9 mouse cellular contexts compared by ENCODE assay signal in genomic region chr6:117880394-117880838, GRCm38 (mm10). TPM values are rescaled to one million over a fixed set of nuclear protein-coding genes. Genes with fewer than 3 reads are reported as not detected.
DNase-seq lines count a peak whose midpoint lies in the region; ATAC-seq lines count a peak whose summit lies in the region.
"Had no signal": no experiment of that assay in that cellular context is flagged by ENCODE, and none has a peak within 500 bp of the region (broad histone marks: within the 10 kb centered on the region; RNA-seq: fewer than 3 reads in every experiment).

No protein-coding gene starts in this region.

- DNase-seq in gastrocnemius, adult 18-20 months (ENCODE audit: low spot score): peak; percentile 13
- DNase-seq in gastrocnemius, postnatal 4 days (ENCODE audit: low spot score in 2 of 2): no peak
- peak; percentile 34 for DNase-seq in CD4-positive helper T cell, adult 2 months (ENCODE audit: low read depth, low spot score)
- no peak for DNase-seq in layer of hippocampus, adult 9-10 months (ENCODE audit: low spot score)
- DNase-seq in ovary, postnatal 36 days (ENCODE audit: low spot score): no peak
- no peak for DNase-seq in right cerebral cortex, postnatal 25 days

- H3K4me3 ChIP-seq in forebrain, embryonic 16.5 days (replicated peaks; ENCODE audit: low read length): peak overlapping the region; percentile 70
- H3K4me3 ChIP-seq in liver, embryonic 15.5 days (replicated peaks): peak overlapping the region; percentile 72

- no peaks in the 10 kb centered on the region for H3K27me3 ChIP-seq in forebrain, embryonic 16.5 days (replicated peaks; ENCODE audit: control insufficient read depth, insufficient read depth, low read length)
- no peaks in the 10 kb centered on the region for H3K27me3 ChIP-seq in liver, embryonic 15.5 days

- H3K9ac ChIP-seq in forebrain, embryonic 16.5 days (replicated peaks; ENCODE audit: low read depth, low read length): peak overlapping the region; percentile 23; the same call in 1 of the 2 replicates
- H3K9ac ChIP-seq in liver, embryonic 15.5 days: peak overlapping the region; percentile 88

- no peaks in the 10 kb centered on the region for H3K9me3 ChIP-seq in forebrain, embryonic 16.5 days (ENCODE audit: control insufficient read depth, low read length)
- no peaks in the 10 kb centered on the region for H3K9me3 ChIP-seq in liver, embryonic 15.5 days (replicated peaks)

- WGBS in forebrain, embryonic 16.5 days: 26% methylated on average over 3 of the region's 3 CpGs
- WGBS in liver, embryonic 15.5 days (ENCODE audit: insufficient replicate concordance): 28% methylated on average over 3 of the region's 3 CpGs

- H3K4me1 ChIP-seq in forebrain, embryonic 16.5 days (replicated peaks; ENCODE audit: control insufficient read depth, insufficient read depth, low read length): peaks cover 10% of the 10 kb centered on the region
- H3K4me1 ChIP-seq in liver, embryonic 15.5 days (replicated peaks): peaks cover 40% of the 10 kb centered on the region

- H3K27ac ChIP-seq in forebrain, embryonic 16.5 days (ENCODE audit: low read length): no peak overlapping the region; the same call in 1 of the 2 replicates
- peak overlapping the region; percentile 100 for H3K27ac ChIP-seq in liver, embryonic 15.5 days (replicated peaks)

- ATAC-seq in forebrain, embryonic 16.5 days: no peak
- ATAC-seq in liver, embryonic 15.5 days (ENCODE audit: insufficient read depth): no peak

- H3K4me2 ChIP-seq in forebrain, embryonic 16.5 days (ENCODE audit: low read length): peak overlapping the region; percentile 93
- H3K4me2 ChIP-seq in liver, embryonic 15.5 days: peak overlapping the region; percentile 95

- H3K36me3 ChIP-seq in forebrain, embryonic 16.5 days (ENCODE audit: control insufficient read depth, insufficient read depth): no peaks in the 10 kb centered on the region
- no peaks in the 10 kb centered on the region for H3K36me3 ChIP-seq in liver, embryonic 15.5 days (replicated peaks)

RNA-seq across cellular contexts. Expression of gene Zfp239, which starts 18.5 kb away (rescaled TPM):
- 1 to 10 TPM; 1.2 to 1.4 TPM for total RNA-seq in gastrocnemius, adult 18-20 months (2021)
- 1 to 10 TPM in 1 of 2 experiments, under 1 TPM in 1; 0.80 to 1.2 TPM for total RNA-seq in gastrocnemius, postnatal 4 days (2021)
- 18.0 and 18.5 TPM in 2 replicates for polyA plus RNA-seq in forebrain, embryonic 16.5 days (2015; fragmentation: Nextera tagmentation; extraction: Ambion mirVana)
- polyA plus RNA-seq in liver, embryonic 15.5 days (2015; fragmentation: Nextera tagmentation; extraction: Ambion mirVana): 2.0 and 2.4 TPM in 2 replicates

RNA-seq across cellular contexts. Expression of gene Hnrnpf, which starts 19.7 kb away (rescaled TPM):
- 100 to 1,000 TPM in 1 of 2 experiments, 10 to 100 TPM in 1; 83.2 to 106 TPM for total RNA-seq in gastrocnemius, adult 18-20 months (2021)
- total RNA-seq in gastrocnemius, postnatal 4 days (2021): 100 to 1,000 TPM; 299 to 333 TPM
- 366 and 411 TPM in 2 replicates for polyA plus RNA-seq in forebrain, embryonic 16.5 days (2015; fragmentation: Nextera tagmentation; extraction: Ambion mirVana)
- polyA plus RNA-seq in liver, embryonic 15.5 days (2015; fragmentation: Nextera tagmentation; extraction: Ambion mirVana): 476 and 487 TPM in 2 replicates

RNA-seq across cellular contexts. Expression of gene Zfp637, which starts 39.4 kb away (rescaled TPM):
- total RNA-seq in gastrocnemius, adult 18-20 months (2021): 10 to 100 TPM; 40.6 to 45.1 TPM
- total RNA-seq in gastrocnemius, postnatal 4 days (2021): 10 to 100 TPM; 41.5 to 41.8 TPM
- polyA plus RNA-seq in forebrain, embryonic 16.5 days (2015; fragmentation: Nextera tagmentation; extraction: Ambion mirVana): 208 and 225 TPM in 2 replicates
- 29.5 and 31.6 TPM in 2 replicates for polyA plus RNA-seq in liver, embryonic 15.5 days (2015; fragmentation: Nextera tagmentation; extraction: Ambion mirVana)

RNA-seq across cellular contexts. Expression of gene Fxyd4, which starts 57.1 kb away (rescaled TPM):
- not detected for total RNA-seq in gastrocnemius, adult 18-20 months (2021)
- total RNA-seq in gastrocnemius, postnatal 4 days (2021): not detected
- 1.5 and 3.5 TPM in 2 replicates for polyA plus RNA-seq in forebrain, embryonic 16.5 days (2015; fragmentation: Nextera tagmentation; extraction: Ambion mirVana)
- 0.36 and 0.47 TPM in 2 replicates for polyA plus RNA-seq in liver, embryonic 15.5 days (2015; fragmentation: Nextera tagmentation; extraction: Ambion mirVana)
- total RNA-seq: neutrophil, adult 5-6 weeks had no signal

Comparison
In these comparisons a context has a peak if more than half of its experiments do, and no peak if none do; other contexts are left out.
1. DNase-seq: peak in gastrocnemius, adult 18-20 months (single experiment) and CD4-positive helper T cell, adult 2 months (single experiment); none in gastrocnemius, postnatal 4 days (0 of 2), layer of hippocampus, adult 9-10 months (single experiment), ovary, postnatal 36 days (single experiment) and right cerebral cortex, postnatal 25 days (single experiment).